Mouse (Mus musculus) T-helper 2 cell (primary cell): ENCODE measurements around the gene Trrap.

Experiments
- in situ Hi-C: fragments of 300-600 bp; cut with MboI, MseI; formaldehyde crosslinking; loops from one replicate; pipeline ENCODE4 v1.15.1; 2025; ENCODE audit warnings: high pct_unique_total_duplicates

Gene Trrap

GRCm38 (mm10) chr5:144866923-144867322 is 99.4 kb downstream of the Trrap start:
- in situ Hi-C loops = no loop called here

- in situ Hi-C loops = no loop called here
Measured at GRCm38 (mm10) chr5:144869466-144869865, 101.9 kb downstream of the Trrap start.

- in situ Hi-C loops = loop anchor here (10.0 kb wide), 1 partner anchor 526 kb away; no protein-coding TSS in a partner anchor
Measured at GRCm38 (mm10) chr5:144870782-144871181, 103.2 kb downstream of the Trrap start.

- in situ Hi-C loops = loop anchor here (10.0 kb wide), 1 partner anchor 527 kb away; no protein-coding TSS in a partner anchor
Measured at GRCm38 (mm10) chr5:144871775-144872174, 104.2 kb downstream of the Trrap start.

GRCm38 (mm10) chr5:144872326-144872725 is 104.8 kb downstream of the Trrap start:
- in situ Hi-C loops = loop anchor here (10.0 kb wide), 1 partner anchor 528 kb away; no protein-coding TSS in a partner anchor

GRCm38 (mm10) chr5:144872867-144873266 is 105.3 kb downstream of the Trrap start:
- in situ Hi-C loops = loop anchor here (10.0 kb wide), 1 partner anchor 528 kb away; no protein-coding TSS in a partner anchor

GRCm38 (mm10) chr5:144875227-144875626 is 107.7 kb downstream of the Trrap start:
- in situ Hi-C loops = loop anchor here (10.0 kb wide), 1 partner anchor 530 kb away; no protein-coding TSS in a partner anchor

GRCm38 (mm10) chr5:144875892-144876291 is 108.4 kb downstream of the Trrap start:
- in situ Hi-C loops = loop anchor here (10.0 kb wide), 1 partner anchor 531 kb away; no protein-coding TSS in a partner anchor

GRCm38 (mm10) chr5:144877021-144877420 is 109.5 kb downstream of the Trrap start:
- in situ Hi-C loops = loop anchor here (10.0 kb wide), 1 partner anchor 532 kb away; no protein-coding TSS in a partner anchor

GRCm38 (mm10) chr5:144881670-144882399 is 114.3 kb downstream of the Trrap start:
- in situ Hi-C loops = no loop called here

- in situ Hi-C loops = no loop called here
Measured at GRCm38 (mm10) chr5:144884629-144885217, 117.2 kb downstream of the Trrap start.

GRCm38 (mm10) chr5:144885968-144886650 is 118.6 kb downstream of the Trrap start:
- in situ Hi-C loops = no loop called here

- in situ Hi-C loops = no loop called here
Measured at GRCm38 (mm10) chr5:144891276-144891675, 123.7 kb downstream of the Trrap start.

GRCm38 (mm10) chr5:144897881-144898280 is 130.3 kb downstream of the Trrap start:
- in situ Hi-C loops = no loop called here

GRCm38 (mm10) chr5:144898448-144899052 is 131.0 kb downstream of the Trrap start:
- in situ Hi-C loops = no loop called here

GRCm38 (mm10) chr5:144901035-144901434 is 133.5 kb downstream of the Trrap start:
- in situ Hi-C loops = no loop called here

GRCm38 (mm10) chr5:144901791-144902190 is 134.3 kb downstream of the Trrap start:
- in situ Hi-C loops = no loop called here

GRCm38 (mm10) chr5:144904356-144905134 is 137.0 kb downstream of the Trrap start:
- in situ Hi-C loops = no loop called here

GRCm38 (mm10) chr5:144907591-144907990 is 140.1 kb downstream of the Trrap start:
- in situ Hi-C loops = no loop called here
